Mouse (Mus musculus): ENCODE data around the gene Fbxo39. TPM values are rescaled to one million over a fixed set of nuclear protein-coding genes. Genes with fewer than 3 reads are reported as not detected.

The Fbxo39 gene
- polyA plus RNA-seq, 1 experiment from 2014 or later = not detected

DNA sequence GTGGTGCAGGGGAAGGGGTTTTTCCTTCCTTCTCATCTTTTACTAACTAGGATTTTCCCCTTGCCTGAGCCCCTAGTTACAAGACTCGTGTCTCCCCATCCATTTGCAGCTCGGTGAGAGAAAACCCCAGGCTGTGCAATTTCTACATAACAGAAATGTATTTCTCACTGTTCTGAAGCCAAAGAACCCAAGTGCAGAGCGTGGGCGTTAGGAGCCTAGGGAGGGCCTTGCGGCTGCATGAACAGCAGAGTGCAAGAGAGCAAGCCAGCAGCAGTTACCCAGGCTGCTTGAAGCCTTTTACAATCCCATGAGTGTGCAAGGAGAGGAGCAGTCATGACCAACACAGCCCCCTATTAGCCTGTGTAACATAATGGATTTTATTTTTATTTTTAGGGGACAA, 6.8 kb upstream of the Fbxo39 start:
- no peak overlapping the region for H3K4me3 ChIP-seq (replicated peaks; ENCODE audit: low read length)
- DNase-seq (ENCODE audit: low spot score) = no peak
- 91% methylated on average over 5 of the region's 5 CpGs for WGBS

DNA sequence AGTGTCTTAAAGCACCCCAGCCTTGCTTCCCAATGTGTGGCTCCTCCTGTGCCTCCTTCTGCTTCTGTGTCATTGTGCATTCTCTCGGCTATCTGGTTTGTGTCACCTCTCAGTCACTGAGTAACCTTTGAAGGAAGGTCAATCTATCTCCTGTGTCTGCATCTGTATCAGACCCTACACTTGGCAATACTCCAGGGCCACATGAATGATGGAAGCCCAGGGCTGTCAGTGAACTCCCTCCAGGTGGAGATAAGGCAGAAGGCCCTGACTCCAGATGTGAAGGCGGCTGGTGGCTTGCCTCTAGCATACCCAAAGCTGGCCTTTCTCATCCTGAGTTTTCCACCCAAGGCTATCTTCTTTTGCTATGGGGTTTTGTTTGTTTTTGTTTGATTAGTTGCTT, 5.3 kb upstream of the Fbxo39 start:
- no peak for ATAC-seq (ENCODE audit: low FRiP score)
- DNase-seq (ENCODE audit: low spot score) = no peak
- no peak overlapping the region for H3K4me2 ChIP-seq (replicated peaks)
- no peak overlapping the region for H3K27ac ChIP-seq
- no peaks in the 10 kb centered on the region for H3K9me3 ChIP-seq (ENCODE audit: control insufficient read depth, low read length)
- H3K4me1 ChIP-seq (replicated peaks; ENCODE audit: control insufficient read depth, insufficient read depth, low read length) = no peaks in the 10 kb centered on the region
- 73% methylated on average over 2 of the region's 2 CpGs for WGBS
- no peaks in the 10 kb centered on the region for H3K36me3 ChIP-seq (replicated peaks; ENCODE audit: control insufficient read depth, insufficient read depth)
- H3K9ac ChIP-seq = no peak overlapping the region
- H3K4me3 ChIP-seq (replicated peaks; ENCODE audit: low read length) = no peak overlapping the region
- peaks cover 6% of the 10 kb centered on the region for H3K27me3 ChIP-seq (ENCODE audit: control insufficient read depth, insufficient read depth, low read length)

More for the DNA sequence above, 6.8 kb upstream of the Fbxo39 start:
- ATAC-seq (ENCODE audit: low FRiP score) = no peak
- H3K4me1 ChIP-seq (replicated peaks; ENCODE audit: control insufficient read depth, insufficient read depth, low read length) = no peaks in the 10 kb centered on the region
- H3K9me3 ChIP-seq (ENCODE audit: control insufficient read depth, low read length) = no peaks in the 10 kb centered on the region
- no peak overlapping the region for H3K4me2 ChIP-seq (replicated peaks)
- no peaks in the 10 kb centered on the region for H3K27me3 ChIP-seq (ENCODE audit: control insufficient read depth, insufficient read depth, low read length)
- H3K27ac ChIP-seq = no peak overlapping the region
- H3K9ac ChIP-seq = no peak overlapping the region
- H3K36me3 ChIP-seq (replicated peaks; ENCODE audit: control insufficient read depth, insufficient read depth) = no peaks in the 10 kb centered on the region

DNA sequence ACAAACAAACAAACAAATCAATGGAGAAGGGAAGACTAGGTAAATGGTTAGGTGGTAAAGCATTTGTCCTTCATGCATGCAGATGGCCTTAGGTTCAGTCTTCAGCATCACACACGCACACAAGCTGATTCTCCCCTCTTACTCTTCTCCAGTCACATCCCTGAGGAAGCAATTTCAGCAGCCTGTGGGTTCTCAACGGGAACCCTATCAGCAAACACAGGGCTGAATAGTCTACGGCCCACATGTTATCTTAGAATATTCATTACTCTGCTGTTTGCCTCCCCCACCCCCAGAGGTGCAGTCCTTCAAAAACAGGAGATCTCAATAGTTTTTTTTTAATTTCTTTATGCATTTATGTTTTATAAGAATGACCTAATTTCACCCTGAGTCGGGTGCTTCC, 3.8 kb upstream of the Fbxo39 start:
- Histone ChIP-seq H3K4me1 (replicated peaks; ENCODE audit: control insufficient read depth, insufficient read depth, low read length) (0 out of 2 replicates have a peak, but pooled peaks cover 3% of the 10 kb centered on the region), H3K27ac (no peak overlapping the region), H3K9ac (no peak overlapping the region), H3K9me3 (ENCODE audit: control insufficient read depth, low read length) (no peaks in the 10 kb centered on the region), H3K36me3 (replicated peaks; ENCODE audit: control insufficient read depth, insufficient read depth) (no peaks in the 10 kb centered on the region), H3K4me3 (replicated peaks; ENCODE audit: low read length) (no peak overlapping the region), H3K4me2 (replicated peaks) (no peak overlapping the region), H3K27me3 (ENCODE audit: control insufficient read depth, insufficient read depth, low read length) (peaks cover 19% of the 10 kb centered on the region)
- DNase-seq (ENCODE audit: low spot score) = no peak
- ATAC-seq (ENCODE audit: low FRiP score) = no peak
- 87% methylated on average over 4 of the region's 4 CpGs for WGBS

DNA sequence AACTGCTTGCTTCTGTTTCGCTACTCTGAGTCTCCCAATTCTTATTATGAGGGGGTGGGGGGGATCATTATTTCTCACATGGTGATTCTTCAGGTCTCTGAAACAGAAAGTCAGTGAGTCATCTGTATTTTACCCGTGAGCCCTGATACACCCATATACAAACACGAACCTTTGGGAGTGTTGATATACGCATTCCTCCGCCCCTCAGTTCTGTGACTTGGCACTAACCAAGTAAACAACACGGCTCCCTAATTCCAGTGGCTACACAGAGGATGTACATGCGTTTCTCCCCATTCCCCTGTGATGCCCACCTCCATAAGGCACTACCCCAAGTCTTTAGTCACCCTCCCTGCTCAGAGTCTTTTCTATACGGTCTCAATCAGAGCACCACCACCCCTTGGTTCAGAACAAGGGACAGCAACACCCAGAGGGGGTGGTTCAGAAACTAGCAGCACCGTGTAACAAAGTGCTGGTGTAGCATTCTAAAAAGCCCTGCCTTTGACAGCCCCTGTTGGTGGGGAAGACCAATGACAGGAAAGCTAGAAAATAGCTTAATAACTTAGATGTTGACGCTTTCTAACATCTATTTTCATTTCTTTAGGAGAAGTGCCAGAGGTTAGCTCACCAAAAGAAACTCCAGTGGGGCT, 2.8 kb upstream of the Fbxo39 start:
- Histone ChIP-seq H3K27me3 (ENCODE audit: control insufficient read depth, insufficient read depth, low read length) (peaks cover 19% of the 10 kb centered on the region), H3K4me2 (replicated peaks) (no peak overlapping the region), H3K4me1 (replicated peaks; ENCODE audit: control insufficient read depth, insufficient read depth, low read length) (0 out of 2 replicates have a peak, but pooled peaks cover 3% of the 10 kb centered on the region), H3K36me3 (replicated peaks; ENCODE audit: control insufficient read depth, insufficient read depth) (no peaks in the 10 kb centered on the region), H3K9ac (no peak overlapping the region), H3K9me3 (ENCODE audit: control insufficient read depth, low read length) (no peaks in the 10 kb centered on the region), H3K4me3 (replicated peaks; ENCODE audit: low read length) (no peak overlapping the region), H3K27ac (no peak overlapping the region)
- no peak for ATAC-seq (ENCODE audit: low FRiP score)
- no peak for DNase-seq (ENCODE audit: low spot score)
- WGBS = 88% methylated on average over 10 of the region's 10 CpGs

DNA sequence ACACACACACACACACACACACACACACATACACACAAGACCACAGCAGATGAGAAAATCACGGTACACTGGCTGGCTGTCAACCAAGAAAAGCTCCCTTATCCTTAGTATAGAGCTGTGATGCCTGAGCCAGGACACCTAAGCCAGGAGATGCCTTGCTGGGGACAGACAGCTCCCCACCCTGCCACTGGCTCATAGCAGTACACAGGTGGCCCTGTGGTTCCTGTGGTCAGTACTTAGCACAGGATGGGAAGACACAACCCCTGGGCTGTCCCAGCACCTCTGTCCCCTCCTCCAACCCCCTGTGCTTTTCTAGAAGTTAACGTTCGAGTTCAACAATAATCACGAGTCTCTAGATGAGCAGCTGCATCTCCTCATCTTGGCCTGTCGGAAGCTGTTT, 3.8 kb downstream of the Fbxo39 start:
- Histone ChIP-seq H3K4me1 (replicated peaks; ENCODE audit: control insufficient read depth, insufficient read depth, low read length) (0 out of 2 replicates have a peak, but pooled peaks cover 3% of the 10 kb centered on the region), H3K4me2 (replicated peaks) (no peak overlapping the region), H3K27me3 (ENCODE audit: control insufficient read depth, insufficient read depth, low read length) (peaks cover 19% of the 10 kb centered on the region), H3K4me3 (replicated peaks; ENCODE audit: low read length) (no peak overlapping the region), H3K9me3 (ENCODE audit: control insufficient read depth, low read length) (no peaks in the 10 kb centered on the region), H3K36me3 (replicated peaks; ENCODE audit: control insufficient read depth, insufficient read depth) (no peaks in the 10 kb centered on the region), H3K9ac (no peak overlapping the region), H3K27ac (no peak overlapping the region)
- no peak for ATAC-seq (ENCODE audit: low FRiP score)
- 81% methylated on average over 5 of the region's 5 CpGs for WGBS
- DNase-seq (ENCODE audit: low spot score) = no peak

DNA sequence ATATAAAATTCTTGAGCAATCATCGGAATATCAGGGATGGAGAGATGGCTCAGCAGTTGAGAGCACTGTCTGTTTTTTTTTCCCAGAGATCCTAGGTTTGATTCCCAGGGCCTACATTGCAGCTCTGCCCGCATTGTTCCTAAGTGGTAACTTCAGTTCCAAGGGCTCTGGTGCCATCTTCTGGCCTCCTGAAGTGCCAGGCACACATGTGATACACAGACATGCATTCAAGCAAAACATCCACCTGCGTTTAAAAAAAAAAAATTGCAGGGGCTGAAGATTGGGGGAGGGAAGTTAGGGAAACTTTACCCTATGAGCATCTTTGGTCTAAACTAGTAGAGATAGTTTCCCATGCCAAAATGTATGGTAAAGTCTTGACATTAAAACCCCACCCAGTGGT, 10.2 kb downstream of the Fbxo39 start:
- Histone ChIP-seq H3K27me3 (ENCODE audit: control insufficient read depth, insufficient read depth, low read length) (no peaks in the 10 kb centered on the region), H3K36me3 (replicated peaks; ENCODE audit: control insufficient read depth, insufficient read depth) (no peaks in the 10 kb centered on the region), H3K9ac (no peak overlapping the region), H3K4me3 (replicated peaks; ENCODE audit: low read length) (no peak overlapping the region), H3K27ac (no peak overlapping the region), H3K9me3 (ENCODE audit: control insufficient read depth, low read length) (no peaks in the 10 kb centered on the region), H3K4me2 (replicated peaks) (no peak overlapping the region), H3K4me1 (replicated peaks; ENCODE audit: control insufficient read depth, insufficient read depth, low read length) (no peaks in the 10 kb centered on the region)
- ATAC-seq (ENCODE audit: low FRiP score) (no peak), DNase-seq (ENCODE audit: low spot score) (no peak)
- 79% methylated on average over 3 of the region's 3 CpGs for WGBS

DNA sequence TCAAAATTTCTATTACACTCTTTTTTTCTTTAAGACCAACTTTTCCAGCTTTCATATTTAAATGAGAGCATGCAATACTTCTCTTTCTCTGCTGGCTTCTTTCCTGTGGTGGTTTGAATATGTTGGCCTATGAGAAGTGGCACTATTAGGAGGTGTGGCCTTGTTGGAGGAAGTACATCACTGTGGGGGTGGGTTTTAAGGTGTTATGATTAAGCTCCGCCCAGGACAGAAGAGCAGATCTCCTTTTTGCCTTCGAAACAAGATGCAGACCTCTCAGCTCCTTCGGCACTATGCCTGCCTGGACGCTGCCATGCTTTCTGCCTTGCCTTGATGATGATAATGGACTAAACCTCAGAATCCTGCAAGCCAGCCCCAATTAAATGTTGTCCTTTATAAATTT, 11.5 kb downstream of the Fbxo39 start:
- WGBS = 88% methylated on average over 4 of the region's 4 CpGs
- no peaks in the 10 kb centered on the region for H3K4me1 ChIP-seq (replicated peaks; ENCODE audit: control insufficient read depth, insufficient read depth, low read length)
- no peaks in the 10 kb centered on the region for H3K27me3 ChIP-seq (ENCODE audit: control insufficient read depth, insufficient read depth, low read length)
- ATAC-seq (ENCODE audit: low FRiP score) (no peak), DNase-seq (ENCODE audit: low spot score) (no peak)
- no peaks in the 10 kb centered on the region for H3K36me3 ChIP-seq (replicated peaks; ENCODE audit: control insufficient read depth, insufficient read depth)
- no peak overlapping the region for H3K27ac ChIP-seq
- no peak overlapping the region for H3K4me3 ChIP-seq (replicated peaks; ENCODE audit: low read length)
- H3K9ac ChIP-seq = no peak overlapping the region
- no peak overlapping the region for H3K4me2 ChIP-seq (replicated peaks)
- no peaks in the 10 kb centered on the region for H3K9me3 ChIP-seq (ENCODE audit: control insufficient read depth, low read length)

DNA sequence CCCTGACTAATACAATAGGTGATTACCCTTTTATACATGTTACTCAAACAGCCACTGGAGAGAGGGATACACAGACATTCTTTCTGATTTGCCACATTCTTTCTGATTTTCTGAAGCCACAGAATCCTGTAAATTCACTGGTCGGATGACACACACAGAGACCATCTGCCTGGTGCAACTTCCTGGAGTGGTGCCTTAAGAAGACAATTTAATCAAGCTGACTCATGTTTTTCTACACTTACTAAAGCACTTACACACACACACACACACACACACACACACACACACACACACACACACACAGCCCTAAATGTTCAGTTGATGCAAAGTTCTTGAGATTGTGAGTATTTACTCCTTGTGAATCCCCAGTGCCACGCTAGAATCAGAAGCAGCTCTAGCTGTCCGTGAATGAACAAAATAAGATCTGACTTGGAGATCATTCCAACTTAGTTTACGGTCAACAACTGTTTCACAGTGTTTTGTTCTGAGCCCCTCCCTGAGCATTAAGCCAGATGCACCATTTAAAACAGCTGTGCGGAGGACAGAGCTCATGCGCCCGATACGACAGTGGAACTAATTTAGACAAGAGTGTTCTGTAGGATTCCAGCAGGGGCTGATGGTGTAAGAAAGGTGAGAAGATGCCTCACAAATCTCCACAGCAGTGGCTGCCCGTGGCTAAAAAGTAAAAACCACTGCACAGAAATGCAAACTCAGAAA, 18.9 kb downstream of the Fbxo39 start:
- 72% methylated on average over 9 of the region's 9 CpGs for WGBS
- H3K9ac ChIP-seq = no peak overlapping the region
- no peaks in the 10 kb centered on the region for H3K36me3 ChIP-seq (replicated peaks; ENCODE audit: control insufficient read depth, insufficient read depth)
- H3K4me1 ChIP-seq (replicated peaks; ENCODE audit: control insufficient read depth, insufficient read depth, low read length) = 0 out of 2 replicates have a peak, but pooled peaks cover under 1% of the 10 kb centered on the region
- H3K4me2 ChIP-seq (replicated peaks) = no peak overlapping the region
- no peaks in the 10 kb centered on the region for H3K27me3 ChIP-seq (ENCODE audit: control insufficient read depth, insufficient read depth, low read length)
- H3K9me3 ChIP-seq (ENCODE audit: control insufficient read depth, low read length) = no peaks in the 10 kb centered on the region
- H3K27ac ChIP-seq = no peak overlapping the region
- DNase-seq (ENCODE audit: low spot score) (no peak), ATAC-seq (ENCODE audit: low FRiP score) (no peak)
- H3K4me3 ChIP-seq (replicated peaks; ENCODE audit: low read length) = no peak overlapping the region

DNA sequence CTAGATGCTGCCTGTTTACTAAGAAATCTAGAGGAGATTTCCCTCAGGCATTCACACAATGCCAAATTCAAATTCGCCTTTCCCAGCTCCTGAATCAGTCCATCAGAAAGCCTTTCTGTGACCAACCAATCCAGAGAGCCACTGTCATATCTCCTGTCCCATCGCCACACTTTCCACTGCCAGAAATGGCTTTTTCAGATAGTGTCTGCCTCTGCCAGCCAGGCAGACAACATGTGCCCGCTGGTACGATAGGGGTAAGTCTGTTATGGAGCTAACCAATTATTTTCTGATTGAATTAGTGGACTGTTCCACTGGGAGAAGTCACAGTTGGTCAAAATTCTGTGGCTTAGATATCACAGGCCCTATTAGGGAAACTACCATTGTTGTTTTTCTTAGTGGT, 20.4 kb downstream of the Fbxo39 start:
- no peaks in the 10 kb centered on the region for H3K27me3 ChIP-seq (ENCODE audit: control insufficient read depth, insufficient read depth, low read length)
- no peak overlapping the region for H3K4me3 ChIP-seq (replicated peaks; ENCODE audit: low read length)
- H3K36me3 ChIP-seq (replicated peaks; ENCODE audit: control insufficient read depth, insufficient read depth) = no peaks in the 10 kb centered on the region
- H3K4me2 ChIP-seq (replicated peaks) = no peak overlapping the region
- H3K27ac ChIP-seq = no peak overlapping the region
- no peaks in the 10 kb centered on the region for H3K9me3 ChIP-seq (ENCODE audit: control insufficient read depth, low read length)
- 78% methylated on average over 4 of the region's 4 CpGs for WGBS
- H3K9ac ChIP-seq = no peak overlapping the region
- ATAC-seq (ENCODE audit: low FRiP score) (no peak), DNase-seq (ENCODE audit: low spot score) (no peak)
- H3K4me1 ChIP-seq (replicated peaks; ENCODE audit: control insufficient read depth, insufficient read depth, low read length) = peaks cover 7% of the 10 kb centered on the region; the same call in 1 of the 2 replicates

Measured in hindbrain, embryonic 14.5 days (tissue).